Mouse (Mus musculus) erythroid progenitor cell, adult 5-6 weeks (primary cell): ENCODE measurements around the gene Acp2. TPM values are rescaled to one million over a fixed set of nuclear protein-coding genes. Genes with fewer than 3 reads are reported as not detected.

Source experiments
- ATAC-seq: replicated peaks from 2 replicates; pipeline ENCODE4 v1.8.0; 2016; ENCODE audit warnings: moderate number of reproducible peaks, mild to moderate bottlenecking, moderate TSS enrichment, inconsistent platforms; ENCODE audit not compliant: poor library complexity, low FRiP score, severe bottlenecking
- total RNA-seq, 2 experiments: library from RNA; stranded (forward) in 1 of 2; stranded (reverse) in 1 of 2; fragments of 150-400 nt in 1 of 2; fragments of 186-747, 209-891 nt in 1 of 2; gene quantifications; 2 replicates each; pipeline versions ENCODE4 v1.2.3 to v1.2.4; 2015 to 2017; ENCODE audit warnings: low replicate concordance in 2 of 2

Gene Acp2
- total RNA-seq, 2 experiments from 2014 or later, result 1.7 to 6.7 TPM

- ATAC-seq, result no peak
These were observed 49.8 kb downstream of the Acp2 start for GRCm38 (mm10) chr2:91252512-91252911.

- ATAC-seq, result no peak
These were observed 52.2 kb downstream of the Acp2 start for GRCm38 (mm10) chr2:91254725-91255380.

GRCm38 (mm10) chr2:91255661-91256150, 53.0 kb downstream of the Acp2 start, which contains the start of gene Pacsin3:
Gene Pacsin3 (plus strand): TSS chr2:91255954.
- no peak for ATAC-seq

- ATAC-seq, result no peak
These were observed 53.8 kb downstream of the Acp2 start for GRCm38 (mm10) chr2:91256256-91257125.

GRCm38 (mm10) chr2:91257126-91257980, 54.7 kb downstream of the Acp2 start:
- no peak for ATAC-seq

GRCm38 (mm10) chr2:91258054-91258453, 55.4 kb downstream of the Acp2 start:
- ATAC-seq, result no peak

- ATAC-seq, result no peak
These were observed 56.1 kb downstream of the Acp2 start for GRCm38 (mm10) chr2:91258830-91259229.

GRCm38 (mm10) chr2:91259493-91259892, 56.8 kb downstream of the Acp2 start:
- ATAC-seq, result no peak

Other genes with a start within 250 kb of the Acp2 start
- not detected in 2 replicates for gene Rapsn, start 167.3 kb upstream of the Acp2 start, total RNA-seq (2015; ENCODE audit: low replicate concordance)
- 1.7 TPM in 1 of 2 replicates, not detected in the other for gene Rapsn, start 167.3 kb upstream of the Acp2 start, total RNA-seq (2017; ENCODE audit: low replicate concordance)
- gene Psmc3, start 148.9 kb upstream of the Acp2 start, total RNA-seq (2015; ENCODE audit: low replicate concordance), result 56.2 and 85.4 TPM in 2 replicates
- 101 and 248 TPM in 2 replicates for gene Psmc3, start 148.9 kb upstream of the Acp2 start, total RNA-seq (2017; ENCODE audit: low replicate concordance)
- 3.8 and 11.2 TPM in 2 replicates for gene Slc39a13, start 132.5 kb upstream of the Acp2 start, total RNA-seq (2015; ENCODE audit: low replicate concordance)
- 0.26 and 0.83 TPM in 2 replicates for gene Slc39a13, start 132.5 kb upstream of the Acp2 start, total RNA-seq (2017; ENCODE audit: low replicate concordance)
- gene Spi1, start 120.5 kb upstream of the Acp2 start, total RNA-seq (2015; ENCODE audit: low replicate concordance), result 37.8 and 54.1 TPM in 2 replicates
- gene Spi1, start 120.5 kb upstream of the Acp2 start, total RNA-seq (2017; ENCODE audit: low replicate concordance), result 21.9 and 31.9 TPM in 2 replicates
- gene Mybpc3, start 84.7 kb upstream of the Acp2 start, total RNA-seq (2015; ENCODE audit: low replicate concordance), result not detected in 2 replicates
- gene Mybpc3, start 84.7 kb upstream of the Acp2 start, total RNA-seq (2017; ENCODE audit: low replicate concordance), result not detected in 2 replicates
- 10.9 and 16.2 TPM in 2 replicates for gene Madd, start 19.0 kb upstream of the Acp2 start, total RNA-seq (2015; ENCODE audit: low replicate concordance)
- 14.9 and 16.2 TPM in 2 replicates for gene Madd, start 19.0 kb upstream of the Acp2 start, total RNA-seq (2017; ENCODE audit: low replicate concordance)
- 2.5 and 4.6 TPM in 2 replicates for gene Nr1h3, start 51 bp upstream of the Acp2 start, total RNA-seq (2015; ENCODE audit: low replicate concordance)
- gene Nr1h3, start 51 bp upstream of the Acp2 start, total RNA-seq (2017; ENCODE audit: low replicate concordance), result 1.4 TPM in 1 of 2 replicates, not detected in the other
- gene Ddb2, start 34.1 kb downstream of the Acp2 start, total RNA-seq (2015; ENCODE audit: low replicate concordance), result 9.0 and 9.6 TPM in 2 replicates
- gene Ddb2, start 34.1 kb downstream of the Acp2 start, total RNA-seq (2017; ENCODE audit: low replicate concordance), result 4.6 and 7.6 TPM in 2 replicates
- gene Pacsin3, start 53.1 kb downstream of the Acp2 start, total RNA-seq (2015; ENCODE audit: low replicate concordance), result not detected in 2 replicates
- not detected in 2 replicates for gene Pacsin3, start 53.1 kb downstream of the Acp2 start, total RNA-seq (2017; ENCODE audit: low replicate concordance)
- gene Arfgap2, start 62.1 kb downstream of the Acp2 start, total RNA-seq (2015; ENCODE audit: low replicate concordance), result 27.2 and 31.7 TPM in 2 replicates
- gene Arfgap2, start 62.1 kb downstream of the Acp2 start, total RNA-seq (2017; ENCODE audit: low replicate concordance), result 19.1 and 44.0 TPM in 2 replicates
- gene 1110051M20Rik, start 241.8 kb downstream of the Acp2 start, total RNA-seq (2015; ENCODE audit: low replicate concordance), result 1.4 and 3.8 TPM in 2 replicates
- 1.2 and 4.0 TPM in 2 replicates for gene 1110051M20Rik, start 241.8 kb downstream of the Acp2 start, total RNA-seq (2017; ENCODE audit: low replicate concordance)